Mouse (Mus musculus): ENCODE results near the gene Psd. TPM values are rescaled to one million over a fixed set of nuclear protein-coding genes. Genes with fewer than 3 reads are reported as not detected.

Gene Psd
- polyA plus RNA-seq (2017; shearing (Covaris generic)): 1 to 10 TPM; 4.2 to 7.8 TPM

DNA sequence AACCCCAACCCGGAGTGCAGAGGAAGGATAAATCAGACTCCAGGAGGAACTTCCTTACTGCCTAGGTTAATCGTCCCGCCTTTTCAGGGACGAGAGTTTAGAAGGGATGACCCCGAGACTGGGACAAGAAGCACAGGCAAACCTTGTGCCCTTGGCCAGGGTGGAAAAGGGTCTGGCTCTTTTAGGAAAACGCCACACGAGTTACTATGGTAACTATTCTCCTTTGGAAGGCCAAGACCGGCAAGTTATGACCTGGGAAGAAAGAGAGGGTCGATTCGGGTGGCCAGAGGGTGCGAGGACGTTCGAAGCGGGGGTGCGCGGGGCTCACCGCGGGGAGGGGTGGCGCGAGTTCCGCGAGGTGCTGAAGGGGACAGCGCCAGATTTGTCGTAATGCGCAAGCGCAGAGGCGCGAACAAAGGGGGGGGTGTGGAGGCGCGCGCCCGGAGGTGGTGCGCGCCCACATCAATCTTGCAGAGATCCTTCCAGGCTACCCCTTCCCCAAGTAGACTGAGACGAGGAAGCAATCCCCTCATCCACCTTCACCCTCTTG, at the start of gene Psd:
Gene Psd, minus strand, starts transcription at position 401 of the 550 bp plus-strand sequence.

GRCm38 (mm10) chr19:46350168-46350932, 23.4 kb upstream of the Psd start, which contains the start of gene 2310034G01Rik:
TSS of gene 2310034G01Rik (minus strand) at chr19:46350302.

DNA sequence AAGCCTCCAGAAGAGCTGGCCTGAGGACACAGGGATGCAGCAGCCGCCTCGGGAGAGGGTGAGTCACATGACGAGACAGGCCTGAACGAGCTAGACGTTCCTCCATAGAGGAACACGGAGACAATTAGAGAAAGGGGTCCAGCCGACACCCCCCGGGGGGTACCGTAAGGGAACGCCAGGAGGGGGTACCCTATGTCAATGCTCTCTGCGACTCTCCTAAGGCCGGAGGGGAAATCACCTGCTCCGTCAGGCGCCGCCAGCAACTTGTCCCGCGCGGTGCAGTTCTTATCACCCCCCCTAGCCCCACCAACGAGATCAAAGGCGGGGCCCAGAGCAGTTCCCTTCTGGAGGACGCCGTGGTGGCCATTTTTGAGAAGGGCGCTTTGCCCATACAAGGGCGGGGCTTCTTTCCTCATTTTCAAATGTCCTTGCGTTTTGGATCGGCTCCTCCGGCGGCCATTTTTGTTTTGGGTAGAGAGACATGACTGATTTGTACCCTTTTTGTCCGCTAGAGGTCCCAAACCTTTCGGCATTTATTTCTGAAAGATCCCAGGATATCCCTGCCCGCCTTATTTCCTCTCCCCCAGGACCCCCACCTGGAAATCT, 11.5 kb upstream of the Psd start, which contains the start of gene Cuedc2:
Gene Cuedc2, minus strand, starts transcription at position 372 of the 606 bp plus-strand sequence.

GRCm38 (mm10) chr19:46328081-46329030, 1.4 kb upstream of the Psd start, which contains the start of gene Fbxl15:
TSS of gene Fbxl15 (plus strand) at chr19:46328184.

DNA sequence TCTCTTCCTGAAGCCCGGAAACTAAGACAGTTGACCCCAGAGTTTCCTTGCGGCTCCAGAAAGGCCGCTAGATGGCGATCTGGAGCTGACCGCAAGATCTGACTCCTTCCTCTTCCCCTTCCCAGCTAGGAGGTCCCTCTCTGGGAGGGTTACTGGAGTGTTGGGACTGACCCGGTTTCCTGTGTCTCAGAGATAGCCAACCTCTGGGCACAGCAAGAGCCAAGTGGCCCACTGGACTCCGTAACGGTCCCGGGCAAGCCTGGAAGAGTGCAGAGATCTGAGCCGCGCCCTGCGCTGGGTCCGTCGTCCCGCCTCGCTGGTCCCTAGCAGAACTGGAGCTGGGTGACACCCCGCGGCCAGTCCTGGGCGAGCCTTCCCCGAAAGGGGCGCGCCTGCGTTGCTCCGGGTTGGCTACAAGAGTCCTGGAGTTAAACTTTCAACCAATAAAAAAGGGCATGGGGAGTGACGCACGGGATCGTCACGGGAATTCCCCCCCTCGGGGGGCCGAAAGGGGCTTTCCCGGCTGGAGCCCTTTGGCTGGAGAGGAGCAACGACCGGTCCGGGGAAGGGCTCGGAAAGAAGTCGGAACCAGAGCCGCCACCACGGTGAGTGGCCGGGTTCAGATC, 22.6 kb downstream of the Psd start, which contains the start of gene Nfkb2:
Gene Nfkb2, plus strand, starts transcription at position 105 of the 626 bp plus-strand sequence.

Other genes with a start within 250 kb of the Psd start
- gene Elovl3, start 195.3 kb downstream of the Psd start, polyA plus RNA-seq (2017; shearing (Covaris generic)): not detected
- under 1 TPM in 1 of 2 experiments, not detected in 1; 0.27 TPM for gene Pitx3, start 178.8 kb downstream of the Psd start, polyA plus RNA-seq (2017; shearing (Covaris generic))
- 10 to 100 TPM; 57.4 to 61.6 TPM for gene Gbf1, start 174.6 kb downstream of the Psd start, polyA plus RNA-seq (2017; shearing (Covaris generic))
- gene Nfkb2, start 22.8 kb downstream of the Psd start, polyA plus RNA-seq (2017; shearing (Covaris generic)): 100 to 1,000 TPM in 1 of 2 experiments, 10 to 100 TPM in 1; 87.1 to 102 TPM
- gene Fbxl15, start 1.0 kb upstream of the Psd start, polyA plus RNA-seq (2017; shearing (Covaris generic)): 10 to 100 TPM; 15.7 to 16.8 TPM
- gene Cuedc2, start 11.5 kb upstream of the Psd start, polyA plus RNA-seq (2017; shearing (Covaris generic)): 10 to 100 TPM; 32.0 to 45.8 TPM
- 1 to 10 TPM; 6.5 to 8.3 TPM for gene Mfsd13a, start 14.0 kb upstream of the Psd start, polyA plus RNA-seq (2017; shearing (Covaris generic))
- gene 2310034G01Rik, start 23.1 kb upstream of the Psd start, polyA plus RNA-seq (2017; shearing (Covaris generic)): under 1 TPM; 0.21 to 0.57 TPM
- gene Actr1a, start 68.6 kb upstream of the Psd start, polyA plus RNA-seq (2017; shearing (Covaris generic)): 100 to 1,000 TPM in 1 of 2 experiments, 10 to 100 TPM in 1; 88.7 to 102 TPM
- gene Sufu, start 69.7 kb upstream of the Psd start, polyA plus RNA-seq (2017; shearing (Covaris generic)): 10 to 100 TPM; 31.7 to 44.7 TPM
- 100 to 1,000 TPM; 135 to 144 TPM for gene Trim8, start 174.5 kb upstream of the Psd start, polyA plus RNA-seq (2017; shearing (Covaris generic))
- gene Arl3, start 246.0 kb upstream of the Psd start, polyA plus RNA-seq (2017; shearing (Covaris generic)): 10 to 100 TPM; 17.6 to 25.9 TPM
- 10 to 100 TPM; 12.5 to 19.6 TPM for gene Sfxn2, start 246.2 kb upstream of the Psd start, polyA plus RNA-seq (2017; shearing (Covaris generic))